Mouse (Mus musculus) mouse trophoblast stem cell (cell line): ENCODE data around the gene 5830473C10Rik.

Experiments used
- in situ Hi-C, 2 experiments: fragments of 300-500 bp; cut with MseI, MboI; formaldehyde crosslinking; loops; 2 replicates in 1 of 2; 3 replicates in 1 of 2; pipeline ENCODE4 v1.15.1; 2025

5830473C10Rik gene

GRCm38 (mm10) chr5:90560743-90561142, at the start of gene 5830473C10Rik:
5830473C10Rik (plus strand) TSS chr5:90561107.
- in situ Hi-C loops, result no loop called here

GRCm38 (mm10) chr5:90512288-90512955, 48.5 kb upstream of the 5830473C10Rik start:
- in situ Hi-C loops, result no loop called here

- in situ Hi-C loops, result no loop called here
Measured at GRCm38 (mm10) chr5:90515561-90515960, 45.3 kb upstream of the 5830473C10Rik start.

GRCm38 (mm10) chr5:90518356-90519100, 42.4 kb upstream of the 5830473C10Rik start, which contains the start of gene Afm:
Afm (plus strand) TSS chr5:90518932.
- in situ Hi-C loops, result no loop called here

GRCm38 (mm10) chr5:90551191-90551590, 9.7 kb upstream of the 5830473C10Rik start:
- in situ Hi-C loops, result no loop called here

- in situ Hi-C loops, result no loop called here
Measured at GRCm38 (mm10) chr5:90556052-90556451, 4.9 kb upstream of the 5830473C10Rik start.

- in situ Hi-C loops, result no loop called here
Measured at GRCm38 (mm10) chr5:90561721-90562275, 891 bp downstream of the 5830473C10Rik start.

- in situ Hi-C loops, result no loop called here
Measured at GRCm38 (mm10) chr5:90562880-90563279, 2.0 kb downstream of the 5830473C10Rik start.

- in situ Hi-C loops, result no loop called here
Measured at GRCm38 (mm10) chr5:90564161-90564560, 3.3 kb downstream of the 5830473C10Rik start.

GRCm38 (mm10) chr5:90565205-90565604, 4.3 kb downstream of the 5830473C10Rik start:
- in situ Hi-C loops, result no loop called here

- in situ Hi-C loops, result no loop called here
Measured at GRCm38 (mm10) chr5:90567788-90568187, 6.9 kb downstream of the 5830473C10Rik start.

- in situ Hi-C loops, result no loop called here
Measured at GRCm38 (mm10) chr5:90568338-90568737, 7.4 kb downstream of the 5830473C10Rik start.

GRCm38 (mm10) chr5:90571216-90571615, 10.3 kb downstream of the 5830473C10Rik start:
- in situ Hi-C loops, result no loop called here

GRCm38 (mm10) chr5:90577751-90578150, 16.8 kb downstream of the 5830473C10Rik start:
- in situ Hi-C loops, result loop anchor here in 1 of 2 experiments (25.0 kb wide), 1 partner anchor 190 kb away; no protein-coding TSS in a partner anchor

- in situ Hi-C loops, result loop anchor here in 1 of 2 experiments (25.0 kb wide), 1 partner anchor 192 kb away; no protein-coding TSS in a partner anchor
Measured at GRCm38 (mm10) chr5:90579556-90579955, 18.6 kb downstream of the 5830473C10Rik start.

- in situ Hi-C loops, result loop anchor here in 1 of 2 experiments (25.0 kb wide), 1 partner anchor 195 kb away; no protein-coding TSS in a partner anchor
Measured at GRCm38 (mm10) chr5:90582179-90582578, 21.3 kb downstream of the 5830473C10Rik start.

- in situ Hi-C loops, result loop anchor here in 1 of 2 experiments (25.0 kb wide), 1 partner anchor 197 kb away; no protein-coding TSS in a partner anchor
Measured at GRCm38 (mm10) chr5:90584799-90585198, 23.9 kb downstream of the 5830473C10Rik start.

GRCm38 (mm10) chr5:90586511-90586910, 25.6 kb downstream of the 5830473C10Rik start:
- in situ Hi-C loops, result loop anchor here in 1 of 2 experiments (25.0 kb wide), 1 partner anchor 199 kb away; no protein-coding TSS in a partner anchor

GRCm38 (mm10) chr5:90588104-90588503, 27.2 kb downstream of the 5830473C10Rik start:
- in situ Hi-C loops, result loop anchor here in 1 of 2 experiments (25.0 kb wide), 1 partner anchor 201 kb away; no protein-coding TSS in a partner anchor

- in situ Hi-C loops, result loop anchor here in 1 of 2 experiments (25.0 kb wide), 1 partner anchor 202 kb away; no protein-coding TSS in a partner anchor
Measured at GRCm38 (mm10) chr5:90588708-90589595, 28.0 kb downstream of the 5830473C10Rik start.

GRCm38 (mm10) chr5:90590676-90591075, 29.8 kb downstream of the 5830473C10Rik start:
- in situ Hi-C loops, result loop anchor here in 1 of 2 experiments (25.0 kb wide), 1 partner anchor 203 kb away; no protein-coding TSS in a partner anchor
